Mouse (Mus musculus) kidney, adult 9 months (tissue): ENCODE measurements at regions not wholly inside any gene's neighbourhood (a gene's known extent, or its start where the extent isn't known, plus 50 kb on each side); places are given as distances from the start of the nearest gene placed in this dataset.

Experiments
- DNase-seq: peaks from one replicate; pipeline ENCODE4 v3.0.0; 2022

- peak; percentile 4 for DNase-seq
These were observed 106.5 kb upstream of the Klf14 start for GRCm38 (mm10) chr6:31065419-31065818.

GRCm38 (mm10) chr6:31066861-31067260, 108.0 kb upstream of the Klf14 start:
- DNase-seq = no peak

GRCm38 (mm10) chr6:31067453-31067852, 108.6 kb upstream of the Klf14 start:
- DNase-seq = no peak

- DNase-seq = no peak
These were observed 110.4 kb upstream of the Klf14 start for GRCm38 (mm10) chr6:31069243-31069642.

GRCm38 (mm10) chr6:31070537-31070936, 111.7 kb upstream of the Klf14 start:
- no peak for DNase-seq

GRCm38 (mm10) chr6:31070966-31071365, 112.1 kb upstream of the Klf14 start:
- no peak for DNase-seq

- DNase-seq = no peak
These were observed 113.2 kb upstream of the Klf14 start for GRCm38 (mm10) chr6:31072072-31072471.

GRCm38 (mm10) chr6:31072559-31072958, 113.7 kb upstream of the Klf14 start:
- DNase-seq = no peak

- DNase-seq = no peak
These were observed 114.5 kb upstream of the Klf14 start for GRCm38 (mm10) chr6:31073338-31073737.

GRCm38 (mm10) chr6:31074394-31074793, 115.5 kb upstream of the Klf14 start:
- no peak for DNase-seq

- no peak for DNase-seq
These were observed 116.3 kb upstream of the Klf14 start for GRCm38 (mm10) chr6:31075209-31075571.

GRCm38 (mm10) chr6:31075572-31076477, 116.9 kb upstream of the Klf14 start:
- peak; percentile 67 for DNase-seq

- DNase-seq = no peak
These were observed 117.6 kb upstream of the Klf14 start for GRCm38 (mm10) chr6:31076478-31076834.

- no peak for DNase-seq
These were observed 118.3 kb upstream of the Klf14 start for GRCm38 (mm10) chr6:31077216-31077615.

- DNase-seq = no peak
These were observed 118.9 kb upstream of the Klf14 start for GRCm38 (mm10) chr6:31077779-31078178.

GRCm38 (mm10) chr6:31078413-31078812, 119.5 kb upstream of the Klf14 start:
- DNase-seq = peak; percentile 61

- no peak for DNase-seq
These were observed 120.8 kb upstream of the Klf14 start for GRCm38 (mm10) chr6:31079586-31080259.

GRCm38 (mm10) chr6:31080279-31080678, 121.4 kb upstream of the Klf14 start:
- no peak for DNase-seq

- DNase-seq = no peak
These were observed 121.8 kb upstream of the Klf14 start for GRCm38 (mm10) chr6:31080691-31081090.

- DNase-seq = no peak
These were observed 122.4 kb upstream of the Klf14 start for GRCm38 (mm10) chr6:31081238-31081637.

- no peak for DNase-seq
These were observed 123.1 kb upstream of the Klf14 start for GRCm38 (mm10) chr6:31081988-31082387.

GRCm38 (mm10) chr6:31082613-31083470, 124.0 kb upstream of the Klf14 start:
- no peak for DNase-seq

GRCm38 (mm10) chr6:31083701-31084100, 124.8 kb upstream of the Klf14 start:
- DNase-seq = no peak
